Mouse (Mus musculus) cortical plate, adult 2 months (tissue): ENCODE measurements around the gene Casz1.

Source experiments
- CTCF ChIP-seq: fragments of 200-500 bp; IDR thresholded peaks from 2 replicates; pipeline ENCODE4 v1.5.1; 2011; ENCODE audit warnings: mild to moderate bottlenecking, control low read depth, low read length; ENCODE audit not compliant: insufficient read depth; ENCODE audit errors: extremely low read depth
- POLR2A ChIP-seq: fragments of 200-500 bp; IDR thresholded peaks from 2 replicates; pipeline ENCODE4 v1.6.1; 2011; ENCODE audit warnings: mild to moderate bottlenecking, low read length, control low read depth; ENCODE audit not compliant: insufficient read depth; ENCODE audit errors: extremely low read depth

GRCm38 (mm10) chr4:148869566-148869965 lies 65.3 kb downstream of the Casz1 start:
- TF ChIP-seq CTCF (no peak), POLR2A (no peak)
